Mouse (Mus musculus) liver, embryonic 11.5 days (tissue): ENCODE results near the gene Sirt5. TPM values are rescaled to one million over a fixed set of nuclear protein-coding genes. Genes with fewer than 3 reads are reported as not detected.

ENCODE experiments used
- ATAC-seq: fragments of 200-750 bp; cut with Nextera tagmentation; replicated peaks from 2 replicates; pipeline ENCODE4 v1.8.0; 2017; ENCODE audit warnings: moderate number of reproducible peaks, mild to moderate bottlenecking, moderate TSS enrichment, moderate library complexity; ENCODE audit not compliant: low FRiP score
- DNase-seq: peaks from one replicate; pipeline ENCODE4 v3.0.0-alpha.2; 2017; ENCODE audit warnings: low spot score
- H3K27ac ChIP-seq: fragments of 300-500 bp; sonication (generic); 2 replicates; pipeline ENCODE4 v1.5.1; 2014; ENCODE audit warnings: mild to moderate bottlenecking, low read depth, low read length, control low read depth
- H3K27me3 ChIP-seq: fragments of 300-500 bp; sonication (generic); replicated peaks from 2 replicates; pipeline ENCODE4 v1.6.1; 2014; ENCODE audit warnings: low read length, mixed read lengths; ENCODE audit not compliant: control insufficient read depth, insufficient read depth
- H3K36me3 ChIP-seq: fragments of 300-500 bp; sonication (generic); 2 replicates; pipeline ENCODE4 v1.6.1; 2014; ENCODE audit warnings: mild to moderate bottlenecking, low read length, moderate library complexity, mixed read lengths; ENCODE audit not compliant: control insufficient read depth, insufficient read depth
- H3K4me1 ChIP-seq: fragments of 300-500 bp; sonication (generic); replicated peaks from 2 replicates; pipeline ENCODE4 v1.6.1; 2014; ENCODE audit warnings: low read length, mixed read lengths; ENCODE audit not compliant: control insufficient read depth, insufficient read depth
- H3K4me2 ChIP-seq: fragments of 300-500 bp; sonication (generic); 2 replicates; pipeline ENCODE4 v1.6.1; 2014; ENCODE audit warnings: mild to moderate bottlenecking, control low read depth, moderate library complexity
- H3K4me3 ChIP-seq: fragments of 300-500 bp; sonication (generic); 2 replicates; pipeline ENCODE4 v1.5.1; 2014; ENCODE audit warnings: low read depth, low read length, control low read depth
- H3K9ac ChIP-seq: fragments of 300-500 bp; sonication (generic); 2 replicates; pipeline ENCODE4 v1.6.1; 2014; ENCODE audit warnings: low read depth, low read length, control low read depth
- H3K9me3 ChIP-seq: fragments of 300-500 bp; sonication (generic); 2 replicates; pipeline ENCODE4 v1.6.1; 2016; ENCODE audit warnings: low read length, inconsistent platforms, mixed read lengths; ENCODE audit not compliant: control insufficient read depth
- WGBS: fragments of 180-500 bp; shearing (Covaris S2); extraction: QIAGEN DNeasy Blood & Tissue Kit; methylation state at CpG from one replicate; pipeline ENCODE4 v1.1.7; 2014; 5-methylcytosine and 5-hydroxymethylcytosine counted together
- polyA plus RNA-seq: library from polyadenylated mRNA; unstranded; fragments of >200 nt; fragmentation: Nextera tagmentation; extraction: Ambion mirVana; gene quantifications from 2 replicates; pipeline ENCODE4 v1.2.1, GENCODE M21; 2014

Gene Sirt5
- polyA plus RNA-seq, 1 experiment from 2014 or later: 12.9 TPM

- DNase-seq (no peak), ATAC-seq (no peak)
- no peak overlapping the region for H3K27ac ChIP-seq
- H3K4me2 ChIP-seq: no peak overlapping the region
- no peak overlapping the region for H3K4me3 ChIP-seq
- no peaks in the 10 kb centered on the region for H3K36me3 ChIP-seq
- 91% methylated on average over 4 of the region's 4 CpGs for WGBS
- H3K9me3 ChIP-seq: no peaks in the 10 kb centered on the region
- peaks cover 2% of the 10 kb centered on the region for H3K4me1 ChIP-seq
- H3K9ac ChIP-seq: no peak overlapping the region
- H3K27me3 ChIP-seq: no peaks in the 10 kb centered on the region
Measured at GRCm38 (mm10) chr13:43443706-43444105, 78.4 kb downstream of the Sirt5 start.

- ATAC-seq: no peak
- no peaks in the 10 kb centered on the region for H3K36me3 ChIP-seq
- H3K27me3 ChIP-seq: no peaks in the 10 kb centered on the region
- no peak overlapping the region for H3K4me3 ChIP-seq
- H3K9ac ChIP-seq: no peak overlapping the region
- DNase-seq: no peak
- H3K4me2 ChIP-seq: no peak overlapping the region
- H3K4me1 ChIP-seq: peaks cover 2% of the 10 kb centered on the region
- no peaks in the 10 kb centered on the region for H3K9me3 ChIP-seq
- 88% methylated on average over 3 of the region's 3 CpGs for WGBS
- no peak overlapping the region for H3K27ac ChIP-seq
Measured at GRCm38 (mm10) chr13:43444717-43445116, 79.4 kb downstream of the Sirt5 start.

Other genes starting within 250 kb of the Sirt5 start
- 28.9 and 34.8 TPM in 2 replicates for gene Tbc1d7, start 194.0 kb upstream of the Sirt5 start, polyA plus RNA-seq
- gene Gfod1, start 61.3 kb upstream of the Sirt5 start, polyA plus RNA-seq: 0.37 and 0.42 TPM in 2 replicates
- gene Nol7, start 32.9 kb downstream of the Sirt5 start, polyA plus RNA-seq: 221 and 223 TPM in 2 replicates
- 6.3 and 7.1 TPM in 2 replicates for gene Ranbp9, start 115.8 kb downstream of the Sirt5 start, polyA plus RNA-seq
- 12.0 and 12.7 TPM in 2 replicates for gene Mcur1, start 194.7 kb downstream of the Sirt5 start, polyA plus RNA-seq